Mouse (Mus musculus): ENCODE results near the gene Pla2g4e.

DNA sequence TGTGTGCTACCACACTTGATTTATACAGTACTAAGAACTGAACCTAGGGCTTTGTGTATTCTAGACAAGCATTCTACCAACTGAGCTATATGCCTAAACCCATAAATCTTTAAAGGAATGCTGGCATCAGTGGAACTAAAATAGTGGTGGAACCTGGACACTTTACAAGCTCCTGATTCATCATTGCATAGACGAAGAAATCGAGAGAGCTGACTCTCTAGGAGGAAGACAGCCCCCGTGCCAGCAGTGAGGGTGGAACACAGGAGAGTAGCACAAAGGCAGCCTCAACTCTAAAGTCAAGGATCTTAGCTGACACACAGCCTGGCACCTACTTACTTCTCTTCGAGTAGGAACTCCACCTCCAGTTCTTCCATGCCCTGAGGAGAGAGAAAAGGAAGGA lies 57.0 kb downstream of the Pla2g4e start:
- no peak for TF ChIP-seq MAFK (IDR thresholded peaks at IDR 0.05; ENCODE audit: insufficient read depth, low read depth, low read length)
- TF ChIP-seq ZNF384 (IDR thresholded peaks at IDR 0.05; ENCODE audit: low read depth, low read length) = no peak
- TF ChIP-seq CHD2 (IDR thresholded peaks at IDR 0.05; ENCODE audit: low read depth, low read length) = no peak
- TF ChIP-seq ZC3H11A (IDR thresholded peaks at IDR 0.05; ENCODE audit: borderline replicate concordance, low read depth, low read length) = no peak
- no peak for TF ChIP-seq HCFC1 (IDR thresholded peaks at IDR 0.05; ENCODE audit: borderline replicate concordance, insufficient read depth, low read length)
